In the genomic region with DNA sequence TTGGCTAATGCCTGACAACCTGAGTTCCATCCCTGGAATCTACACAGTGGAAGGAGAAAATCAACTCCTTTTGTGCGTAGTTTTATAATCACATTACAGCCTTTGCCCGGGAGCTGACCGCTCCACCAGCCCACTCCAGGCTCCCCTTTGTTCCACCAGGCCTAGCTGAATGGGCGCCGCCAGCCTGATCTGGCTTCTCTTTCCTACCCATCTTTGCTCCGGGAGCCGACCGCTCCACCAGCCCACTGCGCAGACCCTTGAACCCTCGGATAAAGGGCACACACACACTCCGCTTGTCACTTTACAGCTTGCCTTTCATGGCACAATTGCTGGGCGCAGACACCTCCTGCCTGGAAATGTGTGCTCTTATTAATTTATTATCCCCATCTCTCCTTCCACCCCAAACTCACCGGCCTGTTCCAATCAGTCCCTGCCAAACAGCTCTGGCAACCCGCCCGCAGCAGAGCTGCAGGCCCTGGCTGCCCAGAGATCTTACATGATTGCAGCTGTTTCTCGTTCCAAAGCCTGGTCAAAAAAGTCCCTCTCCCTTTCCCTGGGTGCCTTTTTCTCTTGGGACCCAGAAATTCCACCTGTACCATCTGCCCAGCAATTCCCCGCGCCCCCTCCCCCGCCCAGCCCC, we compare ENCODE assay signal across 11 mouse cellular contexts. TPM values are rescaled to one million over a fixed set of nuclear protein-coding genes. Genes with fewer than 3 reads are reported as not detected.
DNase-seq lines count a peak whose midpoint lies in the region; ATAC-seq and TF ChIP-seq lines count a peak whose summit lies in the region.
"Had no signal": no experiment of that assay in that cellular context is flagged by ENCODE, and none has a peak within 500 bp of the region (broad histone marks: within the 10 kb centered on the region; RNA-seq: fewer than 3 reads in every experiment).

No protein-coding gene starts in this region.

- TF ChIP-seq CTCF in kidney, adult 2 months (conservative IDR thresholded peaks at IDR 0.05; ENCODE audit: insufficient read depth, insufficient read length, low read depth, low read length): no peak

- H3K27me3 ChIP-seq in kidney, adult 2 months (replicated peaks; ENCODE audit: control insufficient read depth, insufficient read depth, low read length): no peaks in the 10 kb centered on the region
- no peaks in the 10 kb centered on the region for H3K27me3 ChIP-seq in forebrain, embryonic 14.5 days (replicated peaks; ENCODE audit: control insufficient read depth, insufficient read depth, low read length)
- no peaks in the 10 kb centered on the region for H3K27me3 ChIP-seq in limb, embryonic 14.5 days (ENCODE audit: control insufficient read depth, insufficient read depth, low read length)
- H3K27me3 ChIP-seq: embryonic facial prominence, embryonic 12.5 days had no signal

- peak; percentile 88 for ATAC-seq in forebrain, embryonic 14.5 days
- ATAC-seq in limb, embryonic 14.5 days (ENCODE audit: low FRiP score, low read depth): no peak

- H3K9ac ChIP-seq in forebrain, embryonic 14.5 days (ENCODE audit: low read length): no peak overlapping the region; the same call in 1 of the 2 replicates
- H3K9ac ChIP-seq in limb, embryonic 14.5 days (ENCODE audit: low read depth, low read length, severe bottlenecking): no peak overlapping the region
- H3K9ac ChIP-seq: embryonic facial prominence, embryonic 12.5 days had no signal

- peak overlapping the region; percentile 24 for H3K4me2 ChIP-seq in forebrain, embryonic 14.5 days (ENCODE audit: low read length)
- no peak overlapping the region for H3K4me2 ChIP-seq in limb, embryonic 14.5 days (replicated peaks; ENCODE audit: low read depth, low read length, severe bottlenecking)
- H3K4me2 ChIP-seq: embryonic facial prominence, embryonic 12.5 days had no signal

- no peak overlapping the region for H3K27ac ChIP-seq in kidney, adult 2 months (ENCODE audit: insufficient read depth, low read depth, low read length)
- peak overlapping the region; percentile 78 for H3K27ac ChIP-seq in forebrain, embryonic 14.5 days (ENCODE audit: low read depth, low read length)
- 0 out of 2 replicates have a peak overlapping the region, but pooled peaks have one; percentile 19 for H3K27ac ChIP-seq in limb, embryonic 14.5 days (replicated peaks; ENCODE audit: low read depth, low read length)
- H3K27ac ChIP-seq: embryonic facial prominence, embryonic 12.5 days; kidney, postnatal 0 days had no signal

- no peaks in the 10 kb centered on the region for H3K4me1 ChIP-seq in kidney, adult 2 months (ENCODE audit: control insufficient read depth, insufficient read depth, low read length)
- H3K4me1 ChIP-seq in forebrain, embryonic 14.5 days (ENCODE audit: control insufficient read depth, insufficient read depth, low read length): peaks cover 15% of the 10 kb centered on the region; the same call in 1 of the 2 replicates
- H3K4me1 ChIP-seq in limb, embryonic 14.5 days (ENCODE audit: control insufficient read depth, insufficient read depth, low read length): peaks cover 10% of the 10 kb centered on the region; the same call in 1 of the 2 replicates

- 78% methylated on average over 19 of the region's 19 CpGs for WGBS in kidney, adult 2 months
- 27% methylated on average over 19 of the region's 19 CpGs for WGBS in forebrain, embryonic 14.5 days
- 61% methylated on average over 19 of the region's 19 CpGs for WGBS in limb, embryonic 14.5 days

- no peak overlapping the region for H3K4me3 ChIP-seq in kidney, adult 2 months (ENCODE audit: insufficient read depth, low read depth, low read length)
- no peak overlapping the region for H3K4me3 ChIP-seq in forebrain, embryonic 14.5 days (ENCODE audit: low read depth, low read length)
- H3K4me3 ChIP-seq in limb, embryonic 14.5 days (replicated peaks; ENCODE audit: low read length): no peak overlapping the region
- H3K4me3 ChIP-seq: embryonic facial prominence, embryonic 12.5 days; myocyte had no signal

- peak; percentile 1 for DNase-seq in kidney, adult 2 months
- DNase-seq in kidney, postnatal 14 days: no peak
- peak; percentile 54 for DNase-seq in NIH3T3 (ENCODE audit: low read depth)
- DNase-seq in forebrain, embryonic 14.5 days (ENCODE audit: low spot score): peak; percentile 83
- peak; percentile 34 for DNase-seq in limb, embryonic 14.5 days (ENCODE audit: low spot score)
- DNase-seq in heart, adult 11 months: no peak
- DNase-seq in T-cell, adult 2 months (ENCODE audit: low spot score): no peak
- no peak for DNase-seq in embryo, embryonic 9.5 days (ENCODE audit: extremely low spot score)

- no peaks in the 10 kb centered on the region for H3K36me3 ChIP-seq in kidney, adult 2 months (ENCODE audit: control insufficient read depth, insufficient read depth, low read length)
- H3K36me3 ChIP-seq in forebrain, embryonic 14.5 days (ENCODE audit: control insufficient read depth, insufficient read depth, low read length): no peaks in the 10 kb centered on the region
- H3K36me3 ChIP-seq in limb, embryonic 14.5 days (ENCODE audit: control insufficient read depth, insufficient read depth, low read length): no peaks in the 10 kb centered on the region
- H3K36me3 ChIP-seq: embryonic facial prominence, embryonic 12.5 days had no signal

- no peaks in the 10 kb centered on the region; the same call in 1 of the 2 replicates for H3K9me3 ChIP-seq in forebrain, embryonic 14.5 days (replicated peaks; ENCODE audit: control insufficient read depth, low read length)
- H3K9me3 ChIP-seq in limb, embryonic 14.5 days (ENCODE audit: control insufficient read depth, low read length): no peaks in the 10 kb centered on the region
- H3K9me3 ChIP-seq: embryonic facial prominence, embryonic 12.5 days had no signal

- TF ChIP-seq POLR2A in kidney, adult 2 months (IDR thresholded peaks at IDR 0.05; ENCODE audit: low read depth, low read length): no peak
- TF ChIP-seq POLR2A in limb, embryonic 14.5 days (IDR thresholded peaks at IDR 0.05; ENCODE audit: borderline replicate concordance, extremely low read depth, insufficient read depth, insufficient read length): no peak

RNA-seq across cellular contexts. Expression of gene Mc3r, which starts 33.9 kb away (rescaled TPM):
- not detected in 2 replicates for polyA plus RNA-seq in kidney, adult 2 months (2012; rRNA removed)
- polyA plus RNA-seq in forebrain, embryonic 14.5 days (2014; fragmentation: Nextera tagmentation; extraction: Ambion mirVana): 0.07 and 0.55 TPM in 2 replicates
- 0.18 and 0.22 TPM in 2 replicates for polyA plus RNA-seq in limb, embryonic 14.5 days (2012; rRNA removed)
- 0.12 TPM in 1 of 2 replicates, not detected in the other for polyA plus RNA-seq in limb, embryonic 14.5 days (2014; fragmentation: Nextera tagmentation; extraction: Ambion mirVana)
- polyA plus RNA-seq: embryonic facial prominence, embryonic 12.5 days; kidney, postnatal 0 days; myocyte had no signal

Comparison
In these comparisons a context has a peak if more than half of its experiments do, and no peak if none do; other contexts are left out.
1. DNase-seq: peak in kidney, adult 2 months (single experiment), NIH3T3 (single experiment), forebrain, embryonic 14.5 days (single experiment) and limb, embryonic 14.5 days (single experiment); none in kidney, postnatal 14 days (single experiment), heart, adult 11 months (single experiment), T-cell, adult 2 months (single experiment) and embryo, embryonic 9.5 days (single experiment).